Mouse (Mus musculus): Measurements from ENCODE around the gene Gm20388.

- TF ChIP-seq CTCF (conservative IDR thresholded peaks at IDR 0.05; ENCODE audit: insufficient read depth, insufficient read length, low read depth, low read length), result no peak
- TF ChIP-seq POLR2A (IDR thresholded peaks at IDR 0.05; ENCODE audit: low read depth, low read length), result no peak
Measured at GRCm38 (mm10) chr8:120343582-120343981, 432.9 kb downstream of the Gm20388 start.

All from kidney, adult 2 months (tissue).